Mouse (Mus musculus) gastrocnemius, adult 8-10 months (tissue): ENCODE measurements around the gene Casc3. TPM values are rescaled to one million over a fixed set of nuclear protein-coding genes. Genes with fewer than 3 reads are reported as not detected.
A peak's percentile ranks its signal among the peaks of the same experiment; 100 is the strongest.

ENCODE experiments used
- DNase-seq, 2 experiments: peaks; one replicate each; pipeline ENCODE4 v3.0.0; 2022; ENCODE audit warnings: low spot score in 2 of 2
- total RNA-seq, 4 experiments: library from RNA; stranded (reverse); gene quantifications; 2 replicates each; pipeline ENCODE4 v1.2.4; 2022

The Casc3 gene
- total RNA-seq, 4 experiments from 2014 or later, result 14.1 to 18.4 (median 15.2) TPM

DNA sequence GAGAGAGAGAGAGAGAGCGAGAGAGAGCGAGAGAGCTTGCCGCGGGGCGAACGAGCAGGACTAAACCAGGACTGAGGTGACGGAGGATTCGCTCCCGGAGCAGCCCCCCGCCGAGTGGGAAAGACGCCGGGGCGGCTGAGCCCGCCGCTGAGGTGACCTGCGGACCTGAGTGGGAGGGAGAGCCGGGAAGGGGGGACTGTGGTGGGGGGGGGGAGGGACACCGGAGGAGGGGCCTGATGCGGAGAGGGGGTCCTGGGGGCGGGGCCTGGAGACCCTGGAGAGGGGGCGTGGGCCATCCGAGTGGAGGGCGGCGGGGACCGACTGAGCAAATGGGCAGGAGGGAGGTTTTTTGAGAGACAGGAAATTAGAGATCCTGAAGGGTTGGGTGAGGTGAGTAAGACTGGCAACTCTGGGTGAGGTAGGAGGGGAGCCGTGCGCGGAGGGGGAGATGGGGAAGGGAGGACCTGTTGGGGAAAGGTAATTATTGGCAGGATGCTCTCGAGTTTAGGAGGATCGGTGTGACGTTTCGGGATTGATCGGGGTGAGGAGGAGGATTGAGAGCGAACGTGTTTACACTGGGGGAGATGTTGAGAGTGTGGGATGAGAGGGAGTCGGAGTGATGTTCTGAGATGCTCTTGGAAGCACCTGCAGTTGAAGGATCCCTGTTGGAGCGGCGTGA, 59.2 kb downstream of the Casc3 start:
- no peak for DNase-seq

- no peak for DNase-seq
These were observed 62.6 kb downstream of the Casc3 start for GRCm38 (mm10) chr11:98867293-98867692.

GRCm38 (mm10) chr11:98869906-98870305, 65.2 kb downstream of the Casc3 start:
- DNase-seq, result no peak

- no peak for DNase-seq
These were observed 66.1 kb downstream of the Casc3 start for GRCm38 (mm10) chr11:98870791-98871190.

GRCm38 (mm10) chr11:98871416-98871815, 66.7 kb downstream of the Casc3 start:
- DNase-seq, result no peak

DNA sequence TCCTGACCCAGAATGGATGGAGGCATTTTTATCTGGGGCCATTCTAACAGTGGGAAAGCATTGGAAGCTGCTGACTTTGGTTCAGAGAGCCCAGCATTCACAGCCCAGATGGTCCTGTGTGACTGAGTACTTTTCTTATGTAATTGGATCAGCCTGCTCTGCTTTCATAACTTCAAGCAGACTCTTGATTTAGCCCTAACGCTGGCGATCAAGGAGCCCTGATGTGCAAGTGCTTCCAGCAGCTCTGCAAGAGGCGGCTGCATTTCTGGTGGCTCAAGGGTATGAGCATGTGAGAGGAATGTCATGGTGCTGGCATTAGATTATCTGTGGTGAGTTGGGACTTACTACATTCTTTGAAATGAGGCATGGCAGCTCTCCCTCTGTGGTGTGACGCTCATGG, 67.3 kb downstream of the Casc3 start:
- DNase-seq, result peak; percentile 26 to 49

- DNase-seq, result no peak
These were observed 69.2 kb downstream of the Casc3 start for GRCm38 (mm10) chr11:98873900-98874299.

- DNase-seq, result no peak
These were observed 72.3 kb downstream of the Casc3 start for GRCm38 (mm10) chr11:98877001-98877400.

Other genes with a start within 250 kb of the Casc3 start
- 10 to 100 TPM; 26.7 to 31.9 (median 28.4) TPM for gene Ormdl3, start 217.5 kb upstream of the Casc3 start, total RNA-seq
- not detected for gene Lrrc3c, start 206.6 kb upstream of the Casc3 start, total RNA-seq
- 1 to 10 TPM; 5.1 to 6.1 (median 5.4) TPM for gene Gm12355, start 179.2 kb upstream of the Casc3 start, total RNA-seq
- gene Gsdma3, start 178.5 kb upstream of the Casc3 start, total RNA-seq, result 10 to 100 TPM in 1 of 4 experiments, 1 to 10 TPM in 3; 5.5 to 18.2 (median 8.3) TPM
- gene Gsdma2, start 158.1 kb upstream of the Casc3 start, total RNA-seq, result under 1 TPM in 3 of 4 experiments, not detected in 1; 0.24 to 0.51 (median 0.25) TPM
- gene Gsdma, start 140.6 kb upstream of the Casc3 start, total RNA-seq, result 1 to 10 TPM in 1 of 4 experiments, under 1 TPM in 3; 0.24 to 1.4 (median 0.85) TPM
- 100 to 1,000 TPM; 104 to 107 (median 104) TPM for gene Psmd3, start 122.4 kb upstream of the Casc3 start, total RNA-seq
- gene Csf3, start 103.6 kb upstream of the Casc3 start, total RNA-seq, result not detected
- gene Med24, start 75.5 kb upstream of the Casc3 start, total RNA-seq, result 10 to 100 TPM; 42.2 to 48.4 (median 47.9) TPM
- gene Thra, start 64.3 kb upstream of the Casc3 start, total RNA-seq, result 10 to 100 TPM; 67.5 to 81.5 (median 76.2) TPM
- gene Nr1d1, start 29.6 kb upstream of the Casc3 start, total RNA-seq, result 100 to 1,000 TPM in 2 of 4 experiments, 10 to 100 TPM in 2; 83.4 to 175 (median 99.4) TPM
- 10 to 100 TPM; 53.9 to 57.7 (median 55.8) TPM for gene Msl1, start 9.4 kb upstream of the Casc3 start, total RNA-seq
- gene Rapgefl1, start 31.9 kb downstream of the Casc3 start, total RNA-seq, result under 1 TPM in 2 of 4 experiments, not detected in 2; 0.08 to 0.29 TPM
- gene Wipf2, start 58.7 kb downstream of the Casc3 start, total RNA-seq, result 1 to 10 TPM; 5.0 to 9.1 (median 7.7) TPM
- gene Cdc6, start 102.9 kb downstream of the Casc3 start, total RNA-seq, result under 1 TPM in 2 of 4 experiments, not detected in 2; 0.07 to 0.13 TPM
- 10 to 100 TPM in 2 of 4 experiments, 1 to 10 TPM in 2; 8.3 to 11.7 (median 9.5) TPM for gene Rara, start 122.9 kb downstream of the Casc3 start, total RNA-seq
- gene Gjd3, start 178.1 kb downstream of the Casc3 start, total RNA-seq, result not detected
- gene Top2a, start 219.3 kb downstream of the Casc3 start, total RNA-seq, result under 1 TPM in 3 of 4 experiments, not detected in 1; 0.25 to 0.60 (median 0.29) TPM
- 10 to 100 TPM; 23.4 to 50.7 (median 34.4) TPM for gene Igfbp4, start 236.3 kb downstream of the Casc3 start, total RNA-seq